ENCODE assay signal across 8 mouse cellular contexts in genomic region chr10:20313447-20313846, GRCm38 (mm10). TPM values are rescaled to one million over a fixed set of nuclear protein-coding genes. Genes with fewer than 3 reads are reported as not detected.
DNase-seq lines count a peak whose midpoint lies in the region; ATAC-seq and TF ChIP-seq lines count a peak whose summit lies in the region.

No protein-coding gene starts in this region.

- ATAC-seq in kidney, embryonic 15.5 days (replicated peaks; ENCODE audit: low FRiP score), result no peak
- ATAC-seq in hindbrain, embryonic 16.5 days, result no peak
- no peak for ATAC-seq in midbrain, postnatal 0 days (ENCODE audit: low FRiP score)

- no peak for TF ChIP-seq CTCF in midbrain, postnatal 0 days (IDR thresholded peaks at IDR 0.05)

- no peaks in the 10 kb centered on the region for H3K9me3 ChIP-seq in kidney, embryonic 15.5 days (replicated peaks)
- no peaks in the 10 kb centered on the region for H3K9me3 ChIP-seq in embryonic facial prominence, embryonic 10.5 days
- no peaks in the 10 kb centered on the region for H3K9me3 ChIP-seq in hindbrain, embryonic 16.5 days (ENCODE audit: control insufficient read depth, low read length)
- H3K9me3 ChIP-seq in midbrain, postnatal 0 days (ENCODE audit: low read length), result no peaks in the 10 kb centered on the region

- intact Hi-C loops in left cerebral cortex, postnatal 36 days (cut with DNase I), result no loop called here

- WGBS in kidney, embryonic 15.5 days, result 41% methylated on average over 13 of the region's 13 CpGs
- WGBS in embryonic facial prominence, embryonic 10.5 days, result 49% methylated on average over 13 of the region's 13 CpGs
- 44% methylated on average over 13 of the region's 13 CpGs for WGBS in hindbrain, embryonic 16.5 days
- 49% methylated on average over 13 of the region's 13 CpGs for WGBS in midbrain, postnatal 0 days

- H3K36me3 ChIP-seq in kidney, embryonic 15.5 days, result peaks cover 8% of the 10 kb centered on the region
- peaks cover 35% of the 10 kb centered on the region for H3K36me3 ChIP-seq in embryonic facial prominence, embryonic 10.5 days (replicated peaks)
- H3K36me3 ChIP-seq in hindbrain, embryonic 16.5 days (ENCODE audit: control insufficient read depth, insufficient read depth, low read length), result no peaks in the 10 kb centered on the region
- no peaks in the 10 kb centered on the region for H3K36me3 ChIP-seq in midbrain, postnatal 0 days (ENCODE audit: insufficient read depth, low read length)

- peak overlapping the region; percentile 100 for H3K27ac ChIP-seq in kidney, embryonic 15.5 days
- peak overlapping the region; percentile 98 for H3K27ac ChIP-seq in embryonic facial prominence, embryonic 10.5 days (replicated peaks)
- no peak overlapping the region for H3K27ac ChIP-seq in hindbrain, embryonic 16.5 days (ENCODE audit: low read depth, low read length)
- no peak overlapping the region for H3K27ac ChIP-seq in midbrain, postnatal 0 days (ENCODE audit: low read depth, low read length)

- H3K4me2 ChIP-seq in kidney, embryonic 15.5 days, result peak overlapping the region; percentile 66
- H3K4me2 ChIP-seq in hindbrain, embryonic 16.5 days (ENCODE audit: low read length), result peak overlapping the region; percentile 71
- H3K4me2 ChIP-seq in midbrain, postnatal 0 days (ENCODE audit: low read depth, low read length, poor library complexity, severe bottlenecking), result peak overlapping the region; percentile 75

- DNase-seq in kidney, postnatal 10 days, result no peak
- DNase-seq in embryonic facial prominence, embryonic 10.5 days (ENCODE audit: low spot score), result no peak
- no peak for DNase-seq in midbrain, postnatal 0 days (ENCODE audit: low spot score)
- DNase-seq in gastrocnemius, postnatal 25 days, result no peak
- no peak for DNase-seq in left cerebral cortex, postnatal 36 days (ENCODE audit: low spot score in 2 of 2)
- no peak for DNase-seq in layer of hippocampus, postnatal 36 days

- peak overlapping the region; percentile 94 for H3K9ac ChIP-seq in kidney, embryonic 15.5 days
- H3K9ac ChIP-seq in hindbrain, embryonic 16.5 days (ENCODE audit: low read depth, low read length), result peak overlapping the region; percentile 87
- no peak overlapping the region for H3K9ac ChIP-seq in midbrain, postnatal 0 days (replicated peaks; ENCODE audit: low read length, poor library complexity, severe bottlenecking)

- no peaks in the 10 kb centered on the region for H3K27me3 ChIP-seq in kidney, embryonic 15.5 days
- no peaks in the 10 kb centered on the region for H3K27me3 ChIP-seq in embryonic facial prominence, embryonic 10.5 days (replicated peaks; ENCODE audit: low read depth, poor library complexity, severe bottlenecking)
- no peaks in the 10 kb centered on the region for H3K27me3 ChIP-seq in hindbrain, embryonic 16.5 days (replicated peaks; ENCODE audit: control insufficient read depth, insufficient read depth, low read length)
- H3K27me3 ChIP-seq in midbrain, postnatal 0 days (ENCODE audit: insufficient read depth, low read length), result no peaks in the 10 kb centered on the region

- H3K4me1 ChIP-seq in kidney, embryonic 15.5 days, result peaks cover 20% of the 10 kb centered on the region
- H3K4me1 ChIP-seq in embryonic facial prominence, embryonic 10.5 days, result peaks cover 19% of the 10 kb centered on the region
- H3K4me1 ChIP-seq in hindbrain, embryonic 16.5 days (ENCODE audit: control insufficient read depth, insufficient read depth, low read depth, low read length), result peaks cover 17% of the 10 kb centered on the region
- no peaks in the 10 kb centered on the region for H3K4me1 ChIP-seq in midbrain, postnatal 0 days (ENCODE audit: insufficient read depth, low read length)

- H3K4me3 ChIP-seq in kidney, embryonic 15.5 days (replicated peaks), result peak overlapping the region; percentile 92
- peak overlapping the region; percentile 82 for H3K4me3 ChIP-seq in embryonic facial prominence, embryonic 10.5 days
- peak overlapping the region; percentile 75 for H3K4me3 ChIP-seq in hindbrain, embryonic 16.5 days (ENCODE audit: low read length)
- peak overlapping the region; percentile 78 for H3K4me3 ChIP-seq in midbrain, postnatal 0 days (ENCODE audit: low read depth, low read length)

RNA-seq across cellular contexts. Expression of gene Bclaf1, which starts 1.2 kb away (rescaled TPM):
- 128 and 134 TPM in 2 replicates for polyA plus RNA-seq in kidney, embryonic 15.5 days (2015; fragmentation: Nextera tagmentation; extraction: Ambion mirVana)
- 175 and 177 TPM in 2 replicates for polyA plus RNA-seq in embryonic facial prominence, embryonic 10.5 days (2016; fragmentation: Nextera tagmentation; extraction: Ambion mirVana)
- 89.5 and 97.1 TPM in 2 replicates for polyA plus RNA-seq in hindbrain, embryonic 16.5 days (2015; fragmentation: Nextera tagmentation; extraction: Ambion mirVana)
- 91.1 and 137 TPM in 2 replicates for total RNA-seq in midbrain, postnatal 0 days (2014; rRNA removed)
- polyA plus RNA-seq in midbrain, postnatal 0 days (2015; fragmentation: Nextera tagmentation; extraction: Ambion mirVana), result 84.8 and 101 TPM in 2 replicates
- 10 to 100 TPM; 38.3 to 39.3 TPM for total RNA-seq in gastrocnemius, postnatal 25 days (2021)
- total RNA-seq in left cerebral cortex, postnatal 36 days (2021), result 100 to 1,000 TPM in 1 of 2 experiments, 10 to 100 TPM in 1; 99.9 to 136 TPM
- 100 to 1,000 TPM; 118 to 136 TPM for total RNA-seq in layer of hippocampus, postnatal 36 days (2021)

RNA-seq across cellular contexts. Expression of gene Mtfr2, which starts 34.1 kb away (rescaled TPM):
- 2.4 and 2.7 TPM in 2 replicates for polyA plus RNA-seq in kidney, embryonic 15.5 days (2015; fragmentation: Nextera tagmentation; extraction: Ambion mirVana)
- polyA plus RNA-seq in embryonic facial prominence, embryonic 10.5 days (2016; fragmentation: Nextera tagmentation; extraction: Ambion mirVana), result 3.2 and 3.4 TPM in 2 replicates
- polyA plus RNA-seq in hindbrain, embryonic 16.5 days (2015; fragmentation: Nextera tagmentation; extraction: Ambion mirVana), result 0.61 and 0.96 TPM in 2 replicates
- 0.27 and 0.94 TPM in 2 replicates for total RNA-seq in midbrain, postnatal 0 days (2014; rRNA removed)
- 0.23 and 0.34 TPM in 2 replicates for polyA plus RNA-seq in midbrain, postnatal 0 days (2015; fragmentation: Nextera tagmentation; extraction: Ambion mirVana)
- not detected for total RNA-seq in gastrocnemius, postnatal 25 days (2021)
- under 1 TPM; 0.25 to 0.72 TPM for total RNA-seq in left cerebral cortex, postnatal 36 days (2021)
- total RNA-seq in layer of hippocampus, postnatal 36 days (2021), result under 1 TPM; 0.62 to 0.99 TPM

Comparison
In these comparisons a context has a peak if more than half of its experiments do, and no peak if none do; other contexts are left out.
1. H3K27ac ChIP-seq: peak in kidney, embryonic 15.5 days (single experiment) and embryonic facial prominence, embryonic 10.5 days (single experiment); none in hindbrain, embryonic 16.5 days (single experiment) and midbrain, postnatal 0 days (single experiment).
2. Peak in every context shown above with its lines, with median percentiles within 50 percentile points of each other: H3K4me2 ChIP-seq and H3K4me3 ChIP-seq.